10 mouse cellular contexts compared by ENCODE assay signal in the genomic region with DNA sequence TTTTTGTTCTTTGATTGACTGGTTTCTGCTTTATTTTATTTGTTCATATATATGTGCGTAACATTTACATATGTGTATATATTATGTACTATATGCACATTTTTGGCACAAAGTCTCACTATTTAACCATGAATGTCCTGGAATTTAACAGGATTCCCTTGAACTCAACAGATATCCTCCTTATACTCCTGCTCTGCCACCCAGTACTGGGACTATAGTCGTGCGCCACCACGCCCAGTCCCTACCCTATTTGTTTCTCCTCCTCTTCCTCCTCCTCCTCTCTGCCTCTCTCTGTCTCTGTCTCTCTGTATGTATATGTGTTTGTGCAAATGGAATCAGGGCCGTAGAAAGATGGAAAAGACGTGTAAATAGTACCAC. TPM values are rescaled to one million over a fixed set of nuclear protein-coding genes. Genes with fewer than 3 reads are reported as not detected.
DNase-seq lines count a peak whose midpoint lies in the region; ATAC-seq and TF ChIP-seq lines count a peak whose summit lies in the region.
"Had no signal": no experiment of that assay in that cellular context is flagged by ENCODE, and none has a peak within 500 bp of the region (broad histone marks: within the 10 kb centered on the region; RNA-seq: fewer than 3 reads in every experiment).

No protein-coding gene starts in this region.

- H3K4me2 ChIP-seq in lung, embryonic 16.5 days (ENCODE audit: low read depth, low read length) = peak overlapping the region; percentile 52
- peak overlapping the region; percentile 47 for H3K4me2 ChIP-seq in forebrain, embryonic 11.5 days (ENCODE audit: low read depth, low read length, severe bottlenecking)
- H3K4me2 ChIP-seq in neural tube, embryonic 15.5 days = peak overlapping the region; percentile 73

- no peaks in the 10 kb centered on the region for H3K9me3 ChIP-seq in lung, embryonic 16.5 days (ENCODE audit: control insufficient read depth, low read length)
- H3K9me3 ChIP-seq in forebrain, embryonic 11.5 days (ENCODE audit: control insufficient read depth, low read length) = no peaks in the 10 kb centered on the region
- no peaks in the 10 kb centered on the region for H3K9me3 ChIP-seq in neural tube, embryonic 15.5 days (replicated peaks)

- no peak overlapping the region for H3K27ac ChIP-seq in lung, embryonic 16.5 days (ENCODE audit: low read length)
- H3K27ac ChIP-seq in forebrain, embryonic 11.5 days (ENCODE audit: low read depth, low read length) = peak overlapping the region; percentile 4; the same call in 1 of the 2 replicates
- H3K27ac ChIP-seq in neural tube, embryonic 15.5 days (replicated peaks) = 0 out of 2 replicates have a peak overlapping the region, but pooled peaks have one; percentile 41

- TF ChIP-seq POLR2A in lung, adult 2 months (IDR thresholded peaks at IDR 0.05; ENCODE audit: borderline replicate concordance, extremely low read depth, low read depth, low read length) = no peak

- no peak for DNase-seq in lung, adult 2 months
- DNase-seq in forebrain, embryonic 11.5 days (ENCODE audit: low spot score) = no peak
- peak; percentile 65 for DNase-seq in liver
- DNase-seq in layer of hippocampus, postnatal 10 days (ENCODE audit: low spot score in 2 of 2) = no peak
- DNase-seq in B cell, adult 2 months = no peak
- DNase-seq in right cerebral cortex, adult 18-20 months = no peak

- H3K27me3 ChIP-seq in lung, embryonic 16.5 days (ENCODE audit: control insufficient read depth, insufficient read depth, low read depth, low read length) = no peaks in the 10 kb centered on the region
- no peaks in the 10 kb centered on the region for H3K27me3 ChIP-seq in forebrain, embryonic 11.5 days (ENCODE audit: control insufficient read depth, insufficient read depth, low read length)
- no peaks in the 10 kb centered on the region for H3K27me3 ChIP-seq in neural tube, embryonic 15.5 days (replicated peaks)

- peak overlapping the region; percentile 50 for H3K9ac ChIP-seq in lung, embryonic 16.5 days (ENCODE audit: low read length)
- H3K9ac ChIP-seq in forebrain, embryonic 11.5 days (ENCODE audit: low read length) = peak overlapping the region; percentile 46; the same call in 1 of the 2 replicates
- peak overlapping the region; percentile 42; the same call in 1 of the 2 replicates for H3K9ac ChIP-seq in neural tube, embryonic 15.5 days (replicated peaks)

- TF ChIP-seq CTCF in lung, adult 2 months (IDR thresholded peaks at IDR 0.05; ENCODE audit: insufficient read depth, low read length) = no peak

- peaks cover 6% of the 10 kb centered on the region for H3K4me1 ChIP-seq in lung, embryonic 16.5 days (replicated peaks; ENCODE audit: control insufficient read depth, insufficient read depth, low read length)
- peaks cover 8% of the 10 kb centered on the region for H3K4me1 ChIP-seq in lung, adult 2 months (ENCODE audit: control insufficient read depth, insufficient read depth, low read length)
- peaks cover 4% of the 10 kb centered on the region; the same call in 1 of the 2 replicates for H3K4me1 ChIP-seq in forebrain, embryonic 11.5 days (replicated peaks; ENCODE audit: control insufficient read depth, insufficient read depth, low read length)
- peaks cover 19% of the 10 kb centered on the region for H3K4me1 ChIP-seq in neural tube, embryonic 15.5 days

- 21% methylated on average over 6 of the region's 6 CpGs for WGBS in lung, embryonic 16.5 days
- WGBS in lung, adult 2 months = 25% methylated on average over 6 of the region's 6 CpGs
- WGBS in forebrain, embryonic 11.5 days = 25% methylated on average over 6 of the region's 6 CpGs
- 28% methylated on average over 6 of the region's 6 CpGs for WGBS in neural tube, embryonic 15.5 days

- ATAC-seq in lung, embryonic 16.5 days (ENCODE audit: low read depth) = peak; percentile 67
- ATAC-seq in forebrain, embryonic 11.5 days (replicated peaks; ENCODE audit: low FRiP score) = peak; percentile 60
- ATAC-seq in neural tube, embryonic 15.5 days (ENCODE audit: low FRiP score) = peak; percentile 54

- H3K36me3 ChIP-seq in lung, embryonic 16.5 days (ENCODE audit: control insufficient read depth, insufficient read depth, low read length) = peaks cover 13% of the 10 kb centered on the region
- H3K36me3 ChIP-seq in forebrain, embryonic 11.5 days (ENCODE audit: control insufficient read depth, insufficient read depth, low read length) = no peaks in the 10 kb centered on the region; the same call in 1 of the 2 replicates
- H3K36me3 ChIP-seq in neural tube, embryonic 15.5 days = peaks cover 26% of the 10 kb centered on the region

- H3K4me3 ChIP-seq in lung, embryonic 16.5 days (ENCODE audit: low read length) = peak overlapping the region; percentile 28
- no peak overlapping the region for H3K4me3 ChIP-seq in lung, adult 2 months (replicated peaks; ENCODE audit: extremely low read depth, low read depth, low read length)
- H3K4me3 ChIP-seq in forebrain, embryonic 11.5 days (ENCODE audit: low read depth, low read length) = peak overlapping the region; percentile 8; the same call in 1 of the 2 replicates
- peak overlapping the region; percentile 70 for H3K4me3 ChIP-seq in neural tube, embryonic 15.5 days (replicated peaks)

RNA-seq across cellular contexts. Expression of a gene that starts 0.4 kb away (rescaled TPM):
- polyA plus RNA-seq in lung, embryonic 16.5 days (2015; fragmentation: Nextera tagmentation; extraction: Ambion mirVana) = 46.2 and 47.8 TPM in 2 replicates
- 42.0 and 46.2 TPM in 2 replicates for polyA plus RNA-seq in lung, adult 2 months (2012; rRNA removed)
- 41.1 and 44.8 TPM in 2 replicates for polyA plus RNA-seq in forebrain, embryonic 11.5 days (2014; fragmentation: Nextera tagmentation; extraction: Ambion mirVana)
- polyA plus RNA-seq in neural tube, embryonic 15.5 days (2015; fragmentation: Nextera tagmentation; extraction: Ambion mirVana) = 43.4 TPM in 2 replicates
- total RNA-seq in layer of hippocampus, postnatal 10 days (2021) = 10 to 100 TPM; 36.1 to 44.7 TPM

RNA-seq across cellular contexts. Expression of a gene that starts 8.1 kb away (rescaled TPM):
- 0.11 and 0.29 TPM in 2 replicates for polyA plus RNA-seq in lung, embryonic 16.5 days (2015; fragmentation: Nextera tagmentation; extraction: Ambion mirVana)
- 0.10 and 1.0 TPM in 2 replicates for polyA plus RNA-seq in lung, adult 2 months (2012; rRNA removed)
- 0.36 and 0.40 TPM in 2 replicates for polyA plus RNA-seq in forebrain, embryonic 11.5 days (2014; fragmentation: Nextera tagmentation; extraction: Ambion mirVana)
- polyA plus RNA-seq in neural tube, embryonic 15.5 days (2015; fragmentation: Nextera tagmentation; extraction: Ambion mirVana) = 2.7 and 3.4 TPM in 2 replicates
- 1 to 10 TPM; 1.2 to 1.7 TPM for total RNA-seq in layer of hippocampus, postnatal 10 days (2021)
- total RNA-seq: hematopoietic stem cell, adult 5-6 weeks had no signal
- polyA plus RNA-seq: spleen, adult 2 months had no signal

RNA-seq across cellular contexts. Expression of a gene that starts 20.0 kb away (rescaled TPM):
- 47.9 and 61.4 TPM in 2 replicates for polyA plus RNA-seq in lung, embryonic 16.5 days (2015; fragmentation: Nextera tagmentation; extraction: Ambion mirVana)
- polyA plus RNA-seq in lung, adult 2 months (2012; rRNA removed) = 103 and 134 TPM in 2 replicates
- 118 TPM in 2 replicates for polyA plus RNA-seq in forebrain, embryonic 11.5 days (2014; fragmentation: Nextera tagmentation; extraction: Ambion mirVana)
- polyA plus RNA-seq in neural tube, embryonic 15.5 days (2015; fragmentation: Nextera tagmentation; extraction: Ambion mirVana) = 108 and 110 TPM in 2 replicates
- total RNA-seq in layer of hippocampus, postnatal 10 days (2021) = 10 to 100 TPM; 90.8 to 97.7 TPM

RNA-seq across cellular contexts. Expression of a gene that starts 30.3 kb away (rescaled TPM):
- polyA plus RNA-seq in lung, embryonic 16.5 days (2015; fragmentation: Nextera tagmentation; extraction: Ambion mirVana) = 21.7 and 22.7 TPM in 2 replicates
- polyA plus RNA-seq in lung, adult 2 months (2012; rRNA removed) = 65.8 and 72.7 TPM in 2 replicates
- polyA plus RNA-seq in forebrain, embryonic 11.5 days (2014; fragmentation: Nextera tagmentation; extraction: Ambion mirVana) = 0.41 and 1.0 TPM in 2 replicates
- 2.6 and 4.5 TPM in 2 replicates for polyA plus RNA-seq in neural tube, embryonic 15.5 days (2015; fragmentation: Nextera tagmentation; extraction: Ambion mirVana)
- total RNA-seq in layer of hippocampus, postnatal 10 days (2021) = 1 to 10 TPM; 1.3 to 1.5 TPM

RNA-seq across cellular contexts. Expression of a gene that starts 30.3 kb away (rescaled TPM):
- not detected in 2 replicates for polyA plus RNA-seq in lung, embryonic 16.5 days (2015; fragmentation: Nextera tagmentation; extraction: Ambion mirVana)
- polyA plus RNA-seq in lung, adult 2 months (2012; rRNA removed) = 3.0 and 3.9 TPM in 2 replicates
- polyA plus RNA-seq in forebrain, embryonic 11.5 days (2014; fragmentation: Nextera tagmentation; extraction: Ambion mirVana) = 0.15 and 0.40 TPM in 2 replicates
- 2.0 and 3.0 TPM in 2 replicates for polyA plus RNA-seq in neural tube, embryonic 15.5 days (2015; fragmentation: Nextera tagmentation; extraction: Ambion mirVana)
- 10 to 100 TPM; 82.8 to 84.2 TPM for total RNA-seq in layer of hippocampus, postnatal 10 days (2021)
- total RNA-seq: hematopoietic stem cell, adult 5-6 weeks had no signal
